ENCODE assay signal across 29 mouse cellular contexts in genomic region chr12:44957474-44957873, GRCm38 (mm10).
"Had no signal": no experiment of that assay in that cellular context is flagged by ENCODE, and none has a peak within 500 bp of the region (broad histone marks: within the 10 kb centered on the region; RNA-seq: fewer than 3 reads in every experiment).

No protein-coding gene starts in this region.

- H3K4me2 ChIP-seq: embryonic facial prominence, embryonic 12.5 days; embryonic facial prominence, embryonic 13.5 days; embryonic facial prominence, embryonic 15.5 days; forebrain, embryonic 12.5 days; forebrain, embryonic 13.5 days; forebrain, embryonic 15.5 days had no signal

- H3K27me3 ChIP-seq: embryonic facial prominence, embryonic 12.5 days; embryonic facial prominence, embryonic 13.5 days; embryonic facial prominence, embryonic 15.5 days; forebrain, embryonic 12.5 days; forebrain, embryonic 13.5 days; forebrain, embryonic 15.5 days had no signal

- H3K27ac ChIP-seq: embryonic facial prominence, embryonic 10.5 days; embryonic facial prominence, embryonic 12.5 days; embryonic facial prominence, embryonic 13.5 days; embryonic facial prominence, embryonic 15.5 days; forebrain, embryonic 10.5 days; forebrain, embryonic 12.5 days; forebrain, embryonic 13.5 days; forebrain, embryonic 15.5 days; gastrocnemius, adult 2 months; heart, adult 2 months had no signal

- H3K9ac ChIP-seq: embryonic facial prominence, embryonic 12.5 days; embryonic facial prominence, embryonic 13.5 days; embryonic facial prominence, embryonic 15.5 days; forebrain, embryonic 12.5 days; forebrain, embryonic 13.5 days; forebrain, embryonic 15.5 days; forebrain, postnatal 0 days had no signal

- H3K36me3 ChIP-seq: embryonic facial prominence, embryonic 10.5 days; embryonic facial prominence, embryonic 12.5 days; embryonic facial prominence, embryonic 13.5 days; embryonic facial prominence, embryonic 15.5 days; forebrain, embryonic 10.5 days; forebrain, embryonic 12.5 days; forebrain, embryonic 15.5 days had no signal

- ATAC-seq: forebrain, embryonic 13.5 days; forebrain, embryonic 14.5 days; forebrain, embryonic 15.5 days; forebrain, embryonic 16.5 days; forebrain, postnatal 0 days had no signal

- H3K9me3 ChIP-seq: embryonic facial prominence, embryonic 10.5 days; embryonic facial prominence, embryonic 12.5 days; embryonic facial prominence, embryonic 13.5 days; embryonic facial prominence, embryonic 15.5 days; forebrain, embryonic 10.5 days; forebrain, embryonic 12.5 days; forebrain, embryonic 13.5 days; forebrain, embryonic 15.5 days had no signal

- H3K4me3 ChIP-seq: embryonic facial prominence, embryonic 10.5 days; embryonic facial prominence, embryonic 12.5 days; embryonic facial prominence, embryonic 13.5 days; embryonic facial prominence, embryonic 15.5 days; erythroblast, embryonic 14.5 days; forebrain, embryonic 10.5 days; forebrain, embryonic 12.5 days; forebrain, embryonic 13.5 days; forebrain, embryonic 15.5 days; gastrocnemius, adult 2 months; heart, adult 2 months had no signal

- DNase-seq: cerebellum, adult 2 months; cerebellum, adult 8-10 months; cerebellum, adult 9-10 months; cerebellum, adult 9-11 months; cerebellum, postnatal 10 days; cerebellum, postnatal 14 days; cerebellum, postnatal 25 days; cerebellum, postnatal 36 days; embryo, embryonic 11 days; forebrain, postnatal 0 days; gastrocnemius, adult 2 months; gastrocnemius, postnatal 10 days; gastrocnemius, postnatal 14 days; gastrocnemius, postnatal 25 days; gastrocnemius, postnatal 36 days; heart, adult 11 months; heart, adult 18-20 months; heart, adult 2 months had no signal

- H3K4me1 ChIP-seq: embryonic facial prominence, embryonic 10.5 days; embryonic facial prominence, embryonic 12.5 days; embryonic facial prominence, embryonic 13.5 days; embryonic facial prominence, embryonic 15.5 days; forebrain, embryonic 10.5 days; forebrain, embryonic 12.5 days; forebrain, embryonic 13.5 days; forebrain, embryonic 15.5 days had no signal
